Mouse (Mus musculus) olfactory bulb, adult 2 months (tissue): ENCODE results near the gene Hoxc12.

Experiments used
- CTCF ChIP-seq: fragments of 200-500 bp; IDR thresholded peaks from 2 replicates; pipeline ENCODE4 v1.5.1; 2012; ENCODE audit warnings: low read depth, mild to moderate bottlenecking, low read length, moderate library complexity; ENCODE audit not compliant: insufficient read depth
- POLR2A ChIP-seq: fragments of 200-500 bp; IDR thresholded peaks from 2 replicates; pipeline ENCODE4 v1.6.1; 2012; ENCODE audit warnings: mild to moderate bottlenecking, low read depth, low read length, moderate library complexity; ENCODE audit not compliant: insufficient read depth

- no peak for TF ChIP-seq CTCF
- no peak for TF ChIP-seq POLR2A
Observed at GRCm38 (mm10) chr15:102976631-102977422, 40.3 kb downstream of the Hoxc12 start.
